Mouse (Mus musculus) heart, postnatal 0 days (tissue): ENCODE results near the gene Cdadc1.

Experiments
- CTCF ChIP-seq: IDR thresholded peaks from 2 replicates; pipeline ENCODE4 v1.5.1; 2016; ENCODE audit warnings: antibody characterized with exemption, control low read depth, low read depth
- EP300 ChIP-seq: IDR thresholded peaks from 2 replicates; pipeline ENCODE4 v1.6.1; 2016; ENCODE audit warnings: antibody characterized with exemption, low read depth

DNA sequence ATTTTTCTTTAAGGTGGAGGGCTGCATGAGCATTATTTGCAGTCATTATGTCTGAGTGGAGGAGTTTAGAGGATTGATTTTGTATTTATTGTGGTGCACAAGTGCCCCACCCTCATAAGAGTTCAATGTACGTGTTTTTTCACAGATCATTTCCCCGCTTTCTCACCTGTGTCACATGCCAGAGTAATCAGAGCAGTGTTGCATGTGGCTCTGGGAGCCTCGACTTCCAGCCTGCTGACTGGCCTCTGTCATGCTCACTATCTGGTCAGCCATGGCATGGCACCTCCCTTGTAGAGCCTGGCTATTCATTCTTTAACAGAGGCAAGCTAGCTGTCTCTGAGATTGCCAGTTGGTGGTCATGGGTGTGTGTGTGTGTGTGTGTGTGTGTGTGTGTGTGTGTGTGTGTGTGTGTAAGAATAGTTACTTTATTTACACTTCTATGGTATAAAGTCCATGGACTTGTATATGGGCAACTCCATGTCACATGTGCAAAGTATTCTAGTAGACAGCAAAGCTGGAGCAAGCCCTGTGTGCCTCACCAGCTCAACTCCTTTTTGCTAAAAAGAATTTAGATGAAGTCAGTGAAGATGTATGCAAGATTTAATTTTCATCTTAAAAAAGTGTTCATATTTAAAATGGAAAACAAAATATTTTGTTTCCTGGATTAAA is 54.5 kb downstream of the Cdadc1 start:
- TF ChIP-seq CTCF, result no peak
- no peak for TF ChIP-seq EP300
